Mouse (Mus musculus) neural tube, embryonic 11.5 days (tissue): Measurements from ENCODE around the gene Plekha6. TPM values are rescaled to one million over a fixed set of nuclear protein-coding genes. Genes with fewer than 3 reads are reported as not detected.

Experiments used
- ATAC-seq: fragments of 200-750 bp; cut with Nextera tagmentation; 2 replicates; pipeline ENCODE4 v1.8.0; 2017; ENCODE audit warnings: moderate number of reproducible peaks, mild to moderate bottlenecking, moderate TSS enrichment, moderate library complexity; ENCODE audit not compliant: insufficient read depth, low FRiP score, low TSS enrichment
- DNase-seq: peaks from one replicate; pipeline ENCODE4 v3.0.0-alpha.2; 2015; ENCODE audit warnings: low spot score
- H3K27ac ChIP-seq: fragments of 300-500 bp; sonication (generic); 2 replicates; pipeline ENCODE4 v1.5.1; 2014; ENCODE audit warnings: low read depth, mild to moderate bottlenecking, low read length
- H3K27me3 ChIP-seq: fragments of 300-500 bp; sonication (generic); 2 replicates; pipeline ENCODE4 v1.6.1; 2014; ENCODE audit warnings: mild to moderate bottlenecking, low read length, mixed read lengths; ENCODE audit not compliant: control insufficient read depth, insufficient read depth
- H3K36me3 ChIP-seq: fragments of 300-500 bp; sonication (generic); 2 replicates; pipeline ENCODE4 v1.6.1; 2014; ENCODE audit warnings: mild to moderate bottlenecking, low read length, moderate library complexity, mixed read lengths; ENCODE audit not compliant: control insufficient read depth, insufficient read depth
- H3K4me1 ChIP-seq: fragments of 300-500 bp; sonication (generic); 2 replicates; pipeline ENCODE4 v1.6.1; 2014; ENCODE audit warnings: low read length, mixed read lengths; ENCODE audit not compliant: control insufficient read depth, insufficient read depth
- H3K4me2 ChIP-seq: fragments of 300-500 bp; sonication (generic); 2 replicates; pipeline ENCODE4 v1.6.1; 2014; ENCODE audit warnings: low read depth, mild to moderate bottlenecking, moderate library complexity
- H3K4me3 ChIP-seq: fragments of 300-500 bp; sonication (generic); 2 replicates; pipeline ENCODE4 v1.5.1; 2014; ENCODE audit warnings: low read depth, low read length
- H3K9ac ChIP-seq: fragments of 300-500 bp; sonication (generic); 2 replicates; pipeline ENCODE4 v1.6.1; 2014; ENCODE audit warnings: mild to moderate bottlenecking, low read length
- H3K9me3 ChIP-seq: fragments of 300-500 bp; sonication (generic); 2 replicates; pipeline ENCODE4 v1.6.1; 2016; ENCODE audit warnings: low read length; ENCODE audit not compliant: control insufficient read depth
- WGBS: fragments of 180-500 bp; shearing (Covaris S2); extraction: QIAGEN DNeasy Blood & Tissue Kit; methylation state at CpG from one replicate; pipeline ENCODE4 v1.1.7; 2014; 5-methylcytosine and 5-hydroxymethylcytosine counted together
- polyA plus RNA-seq: library from polyadenylated mRNA; unstranded; fragments of >200 nt; fragmentation: Nextera tagmentation; extraction: Ambion mirVana; gene quantifications from 2 replicates; pipeline ENCODE4 v1.2.1, GENCODE M21; 2014

The Plekha6 gene
- polyA plus RNA-seq, 1 experiment from 2014 or later: 12.5 TPM

DNA sequence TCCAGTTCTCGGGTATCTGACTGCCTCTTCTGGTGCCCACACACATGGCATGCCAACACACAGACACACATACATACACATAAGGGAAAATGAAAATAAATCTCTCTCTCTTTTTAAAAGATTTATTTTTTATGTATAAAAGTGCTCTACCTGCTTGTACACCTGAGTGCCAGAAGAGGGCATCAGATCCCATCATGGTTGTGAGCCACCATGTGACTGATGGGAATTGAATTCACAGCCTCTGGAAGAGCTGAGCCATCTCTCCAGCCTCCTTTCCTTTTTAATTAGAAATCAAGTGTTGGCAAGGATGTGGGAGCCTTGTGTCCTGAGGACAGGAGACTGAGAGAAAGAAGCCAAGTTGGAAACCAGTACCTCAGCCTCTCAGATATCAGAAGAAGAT lies 153.1 kb downstream of the Plekha6 start:
- H3K27ac ChIP-seq: no peak overlapping the region
- H3K36me3 ChIP-seq: no peaks in the 10 kb centered on the region
- no peaks in the 10 kb centered on the region for H3K4me1 ChIP-seq
- H3K4me3 ChIP-seq: no peak overlapping the region
- DNase-seq: no peak
- no peak overlapping the region for H3K4me2 ChIP-seq
- no peaks in the 10 kb centered on the region for H3K9me3 ChIP-seq
- H3K27me3 ChIP-seq: no peaks in the 10 kb centered on the region
- no peak overlapping the region for H3K9ac ChIP-seq
- 85% methylated on average over 1 of the region's 1 CpGs for WGBS
- ATAC-seq: no peak

DNA sequence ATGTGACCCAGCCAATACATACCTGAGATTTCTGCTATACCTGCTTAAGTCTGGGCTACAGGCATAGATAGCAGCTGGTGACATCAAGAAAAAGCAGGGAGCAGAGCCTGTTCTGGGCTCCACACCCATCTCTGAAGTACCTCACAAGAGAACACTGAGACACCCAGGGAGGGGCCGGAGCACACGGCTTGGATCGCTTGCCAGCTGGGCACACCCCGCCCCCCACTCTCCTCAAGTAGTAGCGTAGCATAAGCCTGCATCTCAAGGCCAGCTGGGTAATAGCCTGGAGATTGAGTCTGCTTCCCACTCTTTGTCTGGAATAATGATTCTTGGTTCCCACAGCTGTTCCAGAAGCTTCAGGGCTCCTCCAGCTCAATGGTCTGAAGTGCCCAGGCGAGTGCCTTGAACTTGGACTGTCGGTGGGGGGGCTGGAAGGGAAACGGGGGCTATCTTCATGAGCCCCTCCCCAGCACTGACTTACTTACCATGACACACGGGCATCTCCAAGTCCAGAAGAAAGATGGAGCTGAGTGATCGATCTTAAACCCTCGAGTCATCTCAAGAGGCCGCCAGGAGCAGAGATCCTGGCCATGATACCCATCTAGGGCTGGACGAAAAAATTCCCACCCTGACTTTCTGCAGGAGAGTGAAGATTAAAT lies 157.4 kb downstream of the Plekha6 start, which contains the start of gene Kiss1:
Gene Kiss1, plus strand, starts transcription at position 609 of the 659 bp plus-strand sequence.
- Histone ChIP-seq H3K9ac (no peak within 1 kb of the TSS), H3K27me3 (no peaks in the 10 kb centered on the region), H3K27ac (no peak within 1 kb of the TSS), H3K36me3 (no peaks in the 10 kb centered on the region), H3K4me1 (no peaks in the 10 kb centered on the region), H3K4me3 (no peak within 1 kb of the TSS), H3K4me2 (no peak within 1 kb of the TSS), H3K9me3 (no peaks in the 10 kb centered on the region)
- 80% methylated on average over 13 of the region's 13 CpGs for WGBS
- DNase-seq (no peak), ATAC-seq (no peak)

DNA sequence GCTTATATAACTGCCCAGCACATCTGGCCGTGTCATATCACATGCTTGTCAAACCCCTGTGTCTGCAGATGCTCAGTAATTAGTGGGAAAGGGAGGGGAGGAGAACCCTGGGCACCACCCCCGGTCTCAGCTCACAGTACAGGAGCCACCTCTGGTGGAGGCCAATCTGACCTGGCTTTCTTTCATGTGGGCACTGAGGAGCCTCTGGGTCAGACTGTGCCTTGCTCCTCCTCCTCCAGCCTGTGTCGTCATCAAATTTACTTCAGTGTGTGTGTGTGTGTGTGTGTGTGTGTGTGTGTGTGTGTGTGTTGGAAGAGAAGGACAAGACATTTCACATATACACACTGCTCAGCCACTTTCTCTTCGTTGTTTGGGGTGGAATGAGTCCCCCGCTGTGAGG lies 159.3 kb downstream of the Plekha6 start:
- Histone ChIP-seq H3K27me3 (no peaks in the 10 kb centered on the region), H3K4me1 (no peaks in the 10 kb centered on the region), H3K4me3 (no peak overlapping the region), H3K27ac (no peak overlapping the region), H3K36me3 (no peaks in the 10 kb centered on the region), H3K9ac (no peak overlapping the region), H3K4me2 (no peak overlapping the region), H3K9me3 (no peaks in the 10 kb centered on the region)
- no peak for ATAC-seq
- no peak for DNase-seq
- WGBS: 52% methylated on average over 5 of the region's 5 CpGs

DNA sequence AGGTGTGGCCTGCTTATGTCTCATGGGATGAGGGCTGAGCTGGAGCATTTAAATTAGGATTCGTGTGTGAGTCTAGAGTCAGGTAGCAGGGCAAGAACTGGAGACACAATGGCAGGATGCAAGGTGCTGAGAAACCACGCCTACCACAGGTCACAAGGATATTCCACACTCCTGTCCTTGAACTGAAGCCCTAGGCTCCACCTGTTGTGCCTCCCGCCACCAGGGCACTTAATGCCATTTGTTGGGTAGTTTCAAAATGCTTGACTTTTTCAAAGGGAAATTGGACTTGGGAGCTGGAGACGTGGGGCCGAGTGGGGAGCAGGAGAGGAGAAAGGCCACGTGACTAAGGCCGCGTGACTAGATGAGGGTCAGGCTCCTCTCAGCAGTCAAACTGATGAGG lies 161.9 kb downstream of the Plekha6 start:
- no peak overlapping the region for H3K27ac ChIP-seq
- DNase-seq: no peak
- no peaks in the 10 kb centered on the region for H3K9me3 ChIP-seq
- H3K9ac ChIP-seq: no peak overlapping the region
- H3K27me3 ChIP-seq: peaks cover 7% of the 10 kb centered on the region; the same call in 1 of the 2 replicates
- H3K4me2 ChIP-seq: no peak overlapping the region
- H3K36me3 ChIP-seq: no peaks in the 10 kb centered on the region
- WGBS: 82% methylated on average over 8 of the region's 8 CpGs
- H3K4me3 ChIP-seq: no peak overlapping the region
- peaks cover 4% of the 10 kb centered on the region; the same call in 1 of the 2 replicates for H3K4me1 ChIP-seq
- ATAC-seq: no peak

DNA sequence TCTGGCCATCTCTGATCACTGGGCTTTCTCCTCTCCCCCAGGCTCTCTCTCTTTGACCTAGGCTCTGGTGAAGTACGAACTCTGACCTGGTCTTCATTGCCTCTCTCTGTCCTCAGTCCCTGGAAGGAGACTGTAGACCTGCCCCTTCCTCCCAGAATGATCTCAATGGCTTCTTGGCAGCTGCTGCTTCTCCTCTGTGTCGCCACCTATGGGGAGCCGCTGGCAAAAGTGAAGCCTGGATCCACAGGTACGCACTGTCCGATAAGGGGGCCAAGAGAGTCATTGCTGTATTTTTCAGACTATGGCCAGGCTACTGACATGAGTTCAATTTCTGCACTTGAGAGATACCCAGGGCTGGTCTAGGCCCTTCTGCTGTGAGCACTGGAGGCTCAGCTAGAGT lies 163.1 kb downstream of the Plekha6 start:
- H3K9ac ChIP-seq: no peak overlapping the region
- no peak overlapping the region for H3K27ac ChIP-seq
- no peak for ATAC-seq
- no peak for DNase-seq
- no peak overlapping the region for H3K4me2 ChIP-seq
- H3K4me3 ChIP-seq: no peak overlapping the region
- H3K9me3 ChIP-seq: no peaks in the 10 kb centered on the region
- peaks cover 4% of the 10 kb centered on the region; the same call in 1 of the 2 replicates for H3K4me1 ChIP-seq
- H3K36me3 ChIP-seq: no peaks in the 10 kb centered on the region
- 64% methylated on average over 5 of the region's 5 CpGs for WGBS
- peaks cover 7% of the 10 kb centered on the region; the same call in 1 of the 2 replicates for H3K27me3 ChIP-seq

DNA sequence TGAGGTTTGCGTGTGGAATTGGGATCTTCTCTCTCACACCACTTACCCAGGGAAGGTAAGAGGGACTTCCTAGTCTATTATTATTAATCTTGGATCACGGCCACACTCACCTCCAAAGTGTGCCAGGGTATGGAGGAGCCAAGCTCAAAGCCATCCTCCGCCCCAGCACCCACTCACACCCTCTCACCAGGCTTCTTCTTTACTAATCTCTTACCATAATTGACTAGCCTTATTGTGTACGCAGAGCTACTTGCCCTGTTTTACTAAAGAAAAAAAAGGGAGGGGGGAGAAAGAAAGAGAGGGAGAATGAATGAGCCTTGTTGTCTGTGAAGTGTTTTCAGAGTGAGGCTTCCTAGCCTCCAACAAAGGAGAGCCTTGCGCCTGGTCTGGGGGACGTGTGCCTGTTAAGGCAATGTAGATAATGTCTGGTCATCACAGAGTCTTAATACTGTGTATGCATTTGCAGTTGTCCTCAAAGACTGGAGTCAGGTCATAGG lies 164.3 kb downstream of the Plekha6 start:
- Histone ChIP-seq H3K27ac (no peak overlapping the region), H3K4me2 (no peak overlapping the region), H3K9ac (no peak overlapping the region), H3K4me1 (peaks cover 4% of the 10 kb centered on the region; the same call in 1 of the 2 replicates), H3K9me3 (no peaks in the 10 kb centered on the region), H3K4me3 (no peak overlapping the region), H3K36me3 (no peaks in the 10 kb centered on the region), H3K27me3 (peaks cover 7% of the 10 kb centered on the region; the same call in 1 of the 2 replicates)
- DNase-seq (no peak), ATAC-seq (no peak)
- 66% methylated on average over 6 of the region's 6 CpGs for WGBS

DNA sequence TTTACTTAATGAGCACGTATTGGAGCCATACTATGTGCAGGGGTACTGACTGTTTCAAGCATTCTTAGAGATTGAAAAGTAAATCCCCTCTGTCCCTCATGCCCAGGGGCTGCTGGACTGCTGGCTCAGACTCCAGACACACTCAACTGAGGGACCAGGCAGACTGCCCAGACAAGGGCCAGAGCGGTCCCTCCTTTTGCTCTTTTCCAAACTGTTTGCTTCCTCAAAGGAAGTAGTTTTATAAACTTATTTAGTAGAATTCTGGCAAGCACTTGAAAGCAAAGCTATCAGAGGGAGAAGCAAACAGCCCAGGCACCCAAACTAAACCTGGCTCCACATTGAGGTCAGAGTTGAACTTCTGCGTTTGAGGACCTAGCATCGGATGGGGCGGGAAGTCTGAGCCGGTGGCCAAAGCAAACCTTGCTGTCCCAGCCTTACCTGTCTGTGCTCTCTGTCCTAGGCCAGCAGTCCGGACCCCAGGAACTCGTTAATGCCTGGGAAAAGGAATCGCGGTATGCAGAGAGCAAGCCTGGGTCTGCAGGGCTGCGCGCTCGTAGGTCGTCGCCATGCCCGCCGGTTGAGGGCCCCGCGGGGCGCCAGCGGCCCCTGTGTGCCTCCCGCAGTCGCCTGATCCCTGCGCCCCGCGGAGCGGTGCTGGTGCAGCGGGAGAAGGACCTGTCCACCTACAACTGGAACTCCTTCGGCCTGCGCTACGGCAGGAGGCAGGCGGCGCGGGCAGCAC lies 165.1 kb downstream of the Plekha6 start:
- ATAC-seq (no peak), DNase-seq (peak; percentile 19)
- Histone ChIP-seq H3K9ac (peak overlapping the region; percentile 45; the same call in 1 of the 2 replicates), H3K36me3 (no peaks in the 10 kb centered on the region), H3K27ac (no peak overlapping the region), H3K27me3 (peaks cover 7% of the 10 kb centered on the region; the same call in 1 of the 2 replicates), H3K9me3 (no peaks in the 10 kb centered on the region), H3K4me2 (peak overlapping the region; percentile 56), H3K4me3 (peak overlapping the region; percentile 24), H3K4me1 (peaks cover 4% of the 10 kb centered on the region; the same call in 1 of the 2 replicates)
- WGBS: 8% methylated on average over 34 of the region's 34 CpGs

DNA sequence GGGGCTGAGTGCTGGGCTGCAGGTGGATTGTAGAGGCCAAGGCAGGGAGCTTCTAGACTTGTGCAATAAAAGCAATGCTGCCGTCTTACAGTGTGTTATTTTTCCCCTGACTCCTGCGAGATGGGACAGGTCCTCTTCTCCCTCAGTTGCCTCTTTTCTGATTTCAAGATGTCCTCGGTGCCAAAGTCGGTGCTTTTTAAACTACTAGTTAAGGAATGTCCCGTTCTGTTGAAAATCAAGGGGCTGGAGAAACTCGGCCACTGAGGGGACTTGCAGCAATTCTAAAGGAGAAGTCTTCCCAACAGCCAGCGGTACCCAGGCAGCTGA lies 165.6 kb downstream of the Plekha6 start:
- H3K4me2 ChIP-seq: peak overlapping the region; percentile 56
- H3K9ac ChIP-seq: peak overlapping the region; percentile 45; the same call in 1 of the 2 replicates
- no peaks in the 10 kb centered on the region for H3K9me3 ChIP-seq
- DNase-seq: no peak
- H3K27me3 ChIP-seq: peaks cover 7% of the 10 kb centered on the region; the same call in 1 of the 2 replicates
- no peaks in the 10 kb centered on the region for H3K36me3 ChIP-seq
- WGBS: 19% methylated on average over 7 of the region's 7 CpGs
- peaks cover 4% of the 10 kb centered on the region; the same call in 1 of the 2 replicates for H3K4me1 ChIP-seq
- peak overlapping the region; percentile 24 for H3K4me3 ChIP-seq
- ATAC-seq: no peak
- no peak overlapping the region for H3K27ac ChIP-seq
